Mouse (Mus musculus) right cerebral cortex, postnatal 14 days (tissue): ENCODE measurements at regions not wholly inside any gene's neighbourhood (a gene's known extent, or its start where the extent isn't known, plus 50 kb on each side); places are given as distances from the start of the nearest gene placed in this dataset.

ENCODE experiments used
- DNase-seq: peaks from one replicate; pipeline ENCODE4 v3.0.0; 2022

GRCm38 (mm10) chr3:34869911-34870310, 219.7 kb downstream of the Sox2 start:
- no peak for DNase-seq

DNA sequence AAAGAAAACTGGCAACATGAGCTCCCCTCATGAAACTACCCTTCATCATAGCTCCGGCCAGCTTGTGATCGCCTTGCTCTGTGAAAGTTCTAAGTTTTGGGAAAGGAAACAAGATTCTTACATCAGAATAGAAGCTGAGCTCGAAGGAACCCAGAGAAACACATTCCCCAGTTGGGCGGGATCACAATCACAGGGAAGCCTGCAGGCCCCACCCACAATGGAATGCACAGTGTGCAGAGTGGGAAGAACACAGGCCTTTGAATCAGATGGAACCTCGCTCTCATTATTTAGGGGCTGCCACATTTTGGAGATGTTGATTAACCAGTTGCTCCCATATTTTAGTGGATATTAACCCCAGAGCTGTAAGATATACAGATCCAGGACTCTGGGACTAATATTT, 234.9 kb downstream of the Sox2 start:
- no peak for DNase-seq

- no peak for DNase-seq
Measured at GRCm38 (mm10) chr3:34893381-34893780, 243.2 kb downstream of the Sox2 start.

DNA sequence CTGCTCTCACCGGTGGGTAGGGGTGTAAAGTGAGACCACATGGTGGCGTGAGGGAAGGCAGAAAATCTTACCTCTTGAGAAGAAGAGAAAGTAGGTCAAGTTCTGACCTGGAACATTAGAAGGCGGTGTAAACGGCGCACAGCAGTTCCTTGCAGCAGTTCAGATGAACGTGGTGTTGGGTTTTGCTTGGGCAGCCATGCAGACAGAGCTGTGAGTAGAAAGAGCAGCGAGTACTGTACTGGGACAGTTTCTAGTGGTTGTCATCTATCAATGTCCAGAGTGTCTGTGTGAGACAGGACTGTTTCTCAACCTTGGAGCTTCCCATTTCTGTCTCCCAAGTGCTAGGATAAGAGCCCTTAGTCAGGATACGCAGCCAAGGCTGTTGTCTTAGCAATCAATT, 252.9 kb downstream of the Sox2 start:
- no peak for DNase-seq

DNA sequence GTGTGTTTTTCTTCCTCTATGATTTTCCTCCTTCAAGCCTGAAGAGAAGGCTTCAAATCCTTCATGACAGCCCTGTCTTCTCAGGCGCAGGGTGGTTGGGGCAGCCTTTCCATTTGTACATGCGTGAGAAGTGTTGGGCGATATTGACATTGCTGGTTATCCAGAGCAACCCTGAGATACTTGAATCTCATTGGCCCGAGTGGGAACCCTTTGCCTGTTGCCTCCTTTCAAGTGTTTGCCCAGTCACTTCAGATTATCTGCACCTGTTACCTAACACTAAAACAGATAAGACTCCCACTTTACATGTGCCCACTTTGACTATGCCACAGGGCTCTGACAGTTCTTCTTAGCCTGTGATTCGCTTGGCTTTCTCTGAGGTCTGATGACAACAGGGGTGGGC, 258.3 kb downstream of the Sox2 start:
- DNase-seq = no peak

DNA sequence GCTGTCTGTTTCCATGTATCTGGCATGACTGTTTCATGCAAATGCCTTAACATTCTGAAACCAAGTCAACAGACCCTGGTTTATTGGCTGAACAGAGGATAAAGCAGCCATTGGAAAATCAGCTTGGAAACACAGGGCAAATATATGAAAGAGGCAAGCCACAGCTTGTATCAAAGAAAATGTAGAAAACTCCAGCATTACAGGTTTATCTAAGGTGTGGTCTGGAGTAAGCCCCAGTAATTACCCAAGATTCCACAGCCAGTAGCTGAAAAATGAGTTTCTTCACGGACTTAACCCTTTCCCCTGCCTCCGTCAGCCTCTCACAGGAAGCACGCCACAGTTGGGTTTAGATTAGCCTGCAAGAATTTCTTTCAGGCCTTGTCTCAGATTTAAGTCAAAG, 259.1 kb downstream of the Sox2 start:
- DNase-seq = no peak

DNA sequence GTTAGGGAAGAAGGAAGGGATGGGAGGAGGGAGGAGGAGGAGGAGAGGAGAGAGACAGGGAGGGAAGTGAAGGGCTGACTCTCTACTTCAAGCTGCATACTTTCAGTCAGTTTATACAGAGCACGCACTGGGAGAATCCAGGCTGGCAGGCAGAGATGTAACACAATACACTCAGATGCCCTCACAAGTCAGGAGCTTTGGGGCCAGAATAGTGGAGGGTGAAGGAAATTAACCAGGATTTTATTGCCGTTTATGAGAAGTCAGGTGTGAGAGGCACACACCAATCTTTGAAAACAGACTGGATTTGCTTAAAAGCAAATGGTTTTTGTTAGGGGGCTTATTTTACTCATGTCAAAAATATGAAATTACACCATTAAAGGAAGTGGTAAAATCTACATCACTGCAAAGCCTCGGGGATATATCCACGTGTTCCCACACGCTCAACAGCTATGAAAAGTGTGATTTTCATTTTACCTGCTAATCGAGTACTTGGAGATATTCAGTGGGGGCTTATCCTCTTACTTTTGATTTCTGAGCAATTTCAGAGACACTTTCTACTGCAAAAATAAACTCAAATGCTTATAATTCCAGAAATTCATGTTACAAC, 268.2 kb downstream of the Sox2 start:
- no peak for DNase-seq

DNA sequence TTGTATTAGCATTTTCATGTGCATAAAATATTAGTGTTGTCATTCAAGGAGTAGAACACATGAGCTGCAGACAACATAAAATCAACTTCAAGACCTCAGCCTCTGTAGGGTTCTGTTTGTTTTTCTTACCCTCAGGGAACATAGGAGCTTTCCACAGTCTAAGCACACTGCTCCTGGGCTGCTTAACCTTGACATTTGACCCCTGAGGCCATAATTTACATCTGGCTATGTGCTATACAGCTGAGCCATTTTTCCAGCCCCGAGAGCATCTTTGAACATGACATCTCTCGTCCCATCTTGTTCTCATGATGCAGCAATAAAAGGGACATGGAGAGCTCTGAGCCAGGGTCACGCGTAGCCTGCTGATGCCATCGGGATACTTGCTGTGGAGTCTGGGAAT, 270.3 kb downstream of the Sox2 start:
- no peak for DNase-seq

- DNase-seq = no peak
Measured at GRCm38 (mm10) chr3:34949867-34950266, 299.7 kb downstream of the Sox2 start.

DNA sequence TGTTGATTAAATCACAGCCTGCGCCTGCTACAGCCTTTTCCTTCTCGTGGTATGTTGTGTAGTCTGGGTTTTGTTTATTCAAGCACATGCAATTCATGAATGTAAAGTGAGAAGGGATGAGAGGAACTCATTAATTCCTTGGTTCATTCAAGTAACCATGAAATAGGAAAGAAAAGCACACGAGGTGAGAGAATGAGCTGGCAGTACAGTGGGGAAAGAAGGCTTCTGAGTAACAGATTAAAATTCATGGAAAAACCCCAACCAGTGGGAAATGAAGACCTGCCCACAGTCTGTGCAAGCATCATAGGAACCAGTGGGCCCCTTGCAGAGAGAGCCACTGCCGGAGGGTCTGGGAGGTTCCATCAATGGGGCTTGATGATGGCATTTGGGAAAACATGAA, 306.0 kb downstream of the Sox2 start:
- no peak for DNase-seq

- DNase-seq = no peak
Measured at GRCm38 (mm10) chr3:34959044-34959521, 308.9 kb downstream of the Sox2 start.

GRCm38 (mm10) chr3:34966442-34966841, 316.2 kb downstream of the Sox2 start:
- DNase-seq = no peak

DNA sequence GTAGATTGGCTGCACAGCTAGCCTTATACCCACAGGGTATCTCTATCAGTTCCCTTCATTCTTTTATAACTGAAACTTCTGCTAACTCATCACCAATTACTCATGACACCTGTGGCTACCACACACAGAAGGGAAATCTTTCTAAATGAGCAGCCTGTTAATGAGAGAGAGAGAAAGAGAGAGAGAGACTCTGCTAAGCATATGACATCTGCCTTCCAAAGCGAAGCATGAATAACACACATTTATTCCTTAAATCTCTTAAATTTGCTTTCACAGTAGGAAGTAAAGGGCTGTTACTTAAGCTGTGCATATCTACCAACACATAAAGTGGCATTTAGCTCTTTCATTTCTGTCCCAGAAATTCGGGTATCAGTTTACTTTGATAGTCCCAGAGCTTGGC, 317.7 kb downstream of the Sox2 start:
- DNase-seq = no peak

DNA sequence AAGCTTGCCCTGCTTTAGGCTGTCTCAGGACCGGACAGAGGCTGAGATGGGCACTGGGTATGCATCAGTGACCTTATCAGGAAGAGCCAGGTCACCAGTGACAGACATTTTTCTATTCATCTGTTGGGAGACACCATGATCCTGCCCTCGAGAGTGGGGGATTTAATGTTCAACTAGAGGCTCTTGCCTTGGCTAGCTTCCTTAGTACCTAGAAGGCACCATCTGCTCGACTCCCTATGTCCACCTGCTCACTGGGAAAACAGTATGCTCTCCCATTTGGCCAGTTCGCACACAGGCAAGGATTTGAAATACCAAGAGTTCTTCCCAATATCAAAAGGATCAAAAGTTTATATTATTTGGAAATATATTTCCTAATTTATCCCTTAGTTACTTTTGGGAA, 321.3 kb downstream of the Sox2 start:
- no peak for DNase-seq

GRCm38 (mm10) chr3:34974371-34974770, 324.2 kb downstream of the Sox2 start:
- DNase-seq = no peak
